Mouse (Mus musculus) c-Kit-positive CD71-positive TER-119-positive erythroid progenitor cells, embryonic 14.5 days (primary cell): ENCODE measurements around the gene Hnrnpul1.

Source experiments
- DNase-seq: peaks from one replicate; pipeline ENCODE4 v3.0.0-alpha.2; 2013; ENCODE audit warnings: low spot score

The Hnrnpul1 gene

GRCm38 (mm10) chr7:25718788-25719417 is 35.7 kb downstream of the Hnrnpul1 start, which contains the start of gene Ccdc97:
Gene Ccdc97 (minus strand): TSS chr7:25719088.
- DNase-seq: peak; percentile 96

GRCm38 (mm10) chr7:25717478-25717877 is 37.1 kb downstream of the Hnrnpul1 start:
- DNase-seq: no peak

- DNase-seq: no peak
Measured at GRCm38 (mm10) chr7:25715731-25716271, 38.8 kb downstream of the Hnrnpul1 start.

- no peak for DNase-seq
Measured at GRCm38 (mm10) chr7:25714581-25714980, 40.0 kb downstream of the Hnrnpul1 start.

GRCm38 (mm10) chr7:25712801-25713200 is 41.8 kb downstream of the Hnrnpul1 start:
- DNase-seq: no peak

GRCm38 (mm10) chr7:25711731-25712197 is 42.8 kb downstream of the Hnrnpul1 start:
- DNase-seq: no peak

- DNase-seq: no peak
Measured at GRCm38 (mm10) chr7:25711165-25711564, 43.4 kb downstream of the Hnrnpul1 start.

GRCm38 (mm10) chr7:25710519-25711130 is 43.9 kb downstream of the Hnrnpul1 start:
- no peak for DNase-seq

- DNase-seq: no peak
Measured at GRCm38 (mm10) chr7:25709961-25710360, 44.6 kb downstream of the Hnrnpul1 start.

- no peak for DNase-seq
Measured at GRCm38 (mm10) chr7:25707581-25708292, 46.8 kb downstream of the Hnrnpul1 start.

- DNase-seq: no peak
Measured at GRCm38 (mm10) chr7:25706578-25707170, 47.9 kb downstream of the Hnrnpul1 start.

- no peak for DNase-seq
Measured at GRCm38 (mm10) chr7:25705801-25706251, 48.7 kb downstream of the Hnrnpul1 start.

- no peak for DNase-seq
Measured at GRCm38 (mm10) chr7:25704716-25705364, 49.7 kb downstream of the Hnrnpul1 start.

GRCm38 (mm10) chr7:25703793-25704494 is 50.6 kb downstream of the Hnrnpul1 start:
- DNase-seq: no peak

- no peak for DNase-seq
Measured at GRCm38 (mm10) chr7:25702350-25702749, 52.2 kb downstream of the Hnrnpul1 start.

GRCm38 (mm10) chr7:25700732-25701131 is 53.8 kb downstream of the Hnrnpul1 start:
- DNase-seq: no peak

GRCm38 (mm10) chr7:25699851-25700250 is 54.7 kb downstream of the Hnrnpul1 start:
- no peak for DNase-seq

GRCm38 (mm10) chr7:25694104-25694503 is 60.5 kb downstream of the Hnrnpul1 start:
- no peak for DNase-seq

- no peak for DNase-seq
Measured at GRCm38 (mm10) chr7:25690051-25690450, 64.5 kb downstream of the Hnrnpul1 start.

- DNase-seq: peak; percentile 62
Measured at GRCm38 (mm10) chr7:25689603-25690021, 64.9 kb downstream of the Hnrnpul1 start.
